Mouse (Mus musculus): ENCODE measurements around the gene Crlf1.

- no peak for TF ChIP-seq CTCF (IDR thresholded peaks at IDR 0.05; ENCODE audit: low read depth)
- TF ChIP-seq EP300 (optimal IDR thresholded peaks at IDR 0.05) = no peak
Observed at GRCm38 (mm10) chr8:70482943-70483342, 10.0 kb upstream of the Crlf1 start.
